Mouse (Mus musculus): ENCODE results near the gene Tpcn1.

The Tpcn1 gene

DNA sequence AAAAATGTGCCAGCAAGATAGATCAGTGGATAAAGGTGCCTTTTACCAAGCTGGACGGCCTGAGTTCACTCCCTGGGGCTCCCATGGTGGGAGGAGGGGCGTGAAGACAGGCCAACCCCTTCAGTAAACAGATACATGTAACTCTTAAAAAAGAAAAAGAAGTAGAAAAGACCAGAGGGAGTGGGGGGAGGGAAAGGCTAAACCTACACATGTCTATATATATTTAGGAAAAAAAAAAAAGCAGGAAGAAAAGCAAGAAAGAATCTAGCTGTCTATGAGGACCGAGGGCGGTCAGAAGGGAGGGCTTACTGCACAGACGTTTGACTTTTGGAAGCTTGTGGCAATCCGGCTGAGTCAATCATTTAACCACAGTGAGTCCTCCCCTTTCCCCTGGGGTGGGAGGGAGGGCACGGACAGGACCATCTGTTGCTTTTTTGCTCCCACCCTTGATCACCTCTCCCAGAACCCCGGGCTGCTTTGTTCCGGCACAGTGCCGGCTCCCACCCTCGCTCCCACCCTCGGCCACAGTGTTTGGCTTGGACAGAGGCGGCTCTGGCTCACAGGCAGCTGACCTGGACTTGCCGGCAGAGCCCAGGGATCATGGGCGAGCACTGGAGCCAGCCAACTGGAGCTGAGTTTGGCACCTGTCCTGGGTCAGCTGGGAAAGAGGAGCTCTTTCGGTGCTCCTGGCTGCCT, 27.7 kb downstream of the Tpcn1 start:
- DNase-seq (ENCODE audit: extremely low read depth, low read depth), result no peak

GRCm38 (mm10) chr5:120560129-120560615, 28.3 kb downstream of the Tpcn1 start:
- DNase-seq (ENCODE audit: extremely low read depth, low read depth), result no peak

DNA sequence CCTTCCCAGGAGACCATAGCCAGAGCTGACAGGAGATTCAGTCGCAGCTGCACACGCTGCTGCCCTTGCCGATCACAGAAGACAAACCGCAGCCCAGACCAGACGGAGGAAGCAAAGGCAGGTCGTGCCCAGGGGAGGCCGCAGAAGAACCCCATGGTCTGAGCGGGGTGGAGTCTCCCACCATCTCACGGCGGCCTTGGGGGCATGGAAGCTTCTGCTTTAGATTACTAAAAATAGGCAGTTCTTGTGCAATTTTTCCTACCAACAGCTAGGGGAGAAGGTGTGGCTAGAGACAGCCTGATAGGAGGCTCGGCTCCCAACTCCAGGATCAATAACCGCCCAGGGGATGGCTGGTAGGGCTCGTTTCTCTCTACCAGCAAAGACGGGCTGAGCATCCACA, 29.7 kb downstream of the Tpcn1 start:
- DNase-seq (ENCODE audit: extremely low read depth, low read depth), result no peak

DNA sequence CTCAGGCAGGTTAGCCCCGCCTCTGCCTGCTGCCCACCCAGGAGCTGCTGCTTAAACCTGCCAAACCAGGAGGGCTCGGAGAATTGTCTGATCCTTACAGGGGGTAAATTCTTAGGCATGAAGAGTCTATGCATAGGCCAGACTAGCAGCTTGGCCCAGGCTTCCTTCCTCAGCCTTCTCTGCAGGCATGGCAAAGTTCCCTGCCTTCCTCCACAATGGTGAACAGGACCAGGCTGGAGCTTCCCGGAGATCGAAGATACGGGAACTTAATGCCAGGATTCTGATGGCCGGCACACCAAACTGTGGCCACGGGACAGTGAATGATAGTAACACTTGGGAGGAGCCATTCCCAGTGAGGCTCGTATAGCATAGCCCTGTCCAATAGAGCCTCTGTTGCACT, 30.4 kb downstream of the Tpcn1 start:
- no peak for DNase-seq (ENCODE audit: extremely low read depth, low read depth)

DNA sequence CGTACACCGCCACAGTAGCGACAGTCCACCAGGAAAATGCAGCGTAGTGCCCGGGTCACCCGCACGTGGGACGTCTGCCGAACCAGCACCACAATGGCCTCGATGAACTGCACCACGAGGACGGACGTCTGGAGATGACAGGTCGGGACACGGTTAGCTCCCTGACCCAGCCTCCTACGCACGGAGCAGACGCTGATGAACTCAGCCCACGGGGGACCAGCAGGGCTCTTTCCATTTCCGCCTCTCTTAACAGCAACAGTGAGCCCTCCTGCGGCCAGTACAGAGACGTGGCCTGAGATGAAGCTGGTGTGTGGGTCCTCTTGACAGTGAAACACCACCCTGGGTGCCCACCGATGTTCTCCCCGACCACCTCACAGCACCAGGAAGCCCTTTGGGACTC, 32.6 kb downstream of the Tpcn1 start:
- DNase-seq (ENCODE audit: extremely low read depth, low read depth), result no peak

- DNase-seq (ENCODE audit: extremely low read depth, low read depth), result no peak
Observed at GRCm38 (mm10) chr5:120550673-120551072, 37.8 kb downstream of the Tpcn1 start.

DNA sequence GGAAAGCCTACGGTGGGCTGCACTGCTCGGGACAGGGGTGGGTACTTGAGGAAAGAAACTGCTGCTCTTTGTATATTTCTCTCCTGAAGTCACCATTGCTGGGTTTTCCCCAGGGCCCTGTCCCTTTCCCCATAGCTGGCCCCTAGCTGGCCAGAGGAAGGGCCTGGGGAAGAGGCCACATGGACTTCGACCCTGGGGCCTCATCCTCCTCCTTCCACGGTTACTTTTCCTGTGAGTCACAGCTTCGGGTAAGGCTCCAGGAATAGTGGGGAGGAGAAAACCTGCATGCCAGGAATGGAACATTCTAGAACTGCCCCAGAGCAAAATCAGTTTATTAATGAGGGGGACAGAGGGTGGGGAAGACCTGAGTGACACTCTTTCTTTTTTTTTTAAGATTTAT, 38.3 kb downstream of the Tpcn1 start:
- no peak for DNase-seq (ENCODE audit: extremely low read depth, low read depth)

DNA sequence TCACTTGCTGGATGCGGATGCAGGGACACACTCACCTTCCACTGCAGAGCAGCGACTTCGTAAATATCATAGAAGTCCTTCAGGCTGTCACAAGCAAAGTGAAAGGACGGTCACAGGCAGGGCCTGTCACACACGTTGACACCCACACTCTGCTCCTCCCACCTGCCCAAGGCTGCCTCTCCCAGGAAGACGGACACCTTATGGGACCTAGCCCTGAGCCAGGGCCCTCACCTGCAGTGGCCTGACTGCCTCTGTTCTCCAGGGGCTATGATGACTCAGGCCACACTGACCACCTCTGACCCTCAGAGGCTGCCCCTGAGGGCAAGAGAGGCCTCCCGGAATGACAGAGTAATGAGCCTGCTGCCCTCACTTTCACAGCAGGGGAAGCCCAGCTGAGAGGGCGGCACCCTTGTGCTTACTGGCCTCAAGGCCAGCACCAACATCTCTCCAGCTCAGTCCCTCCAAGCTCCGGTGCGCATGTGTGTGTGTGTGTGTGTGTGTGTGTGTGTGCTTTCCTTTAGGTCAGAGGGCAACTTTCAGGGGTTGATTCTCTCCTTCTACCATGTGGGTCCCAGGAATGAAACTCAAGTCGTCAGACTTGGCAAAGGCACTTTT, 40.1 kb downstream of the Tpcn1 start:
- DNase-seq (ENCODE audit: extremely low read depth, low read depth), result no peak

DNA sequence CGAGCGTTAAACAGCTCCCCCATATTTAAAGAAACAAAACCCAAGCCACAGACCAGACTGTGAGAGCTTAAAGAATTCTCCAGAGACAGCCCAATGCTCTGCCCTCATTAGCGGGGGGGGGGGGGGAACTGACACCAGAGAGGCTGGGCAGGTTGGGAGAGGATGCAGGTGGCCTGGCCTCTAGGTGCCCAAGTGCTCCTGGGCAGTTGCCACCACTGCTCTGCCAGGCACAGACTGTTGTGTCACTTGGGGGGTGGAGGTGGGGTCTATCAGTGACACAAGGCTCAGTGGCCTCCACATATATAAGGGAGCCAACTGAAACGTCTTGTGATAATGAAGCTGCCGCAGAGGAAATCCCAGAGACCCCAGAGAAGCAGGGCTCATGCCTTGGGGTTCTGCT, 51.8 kb downstream of the Tpcn1 start:
- no peak for DNase-seq (ENCODE audit: extremely low read depth, low read depth)

DNA sequence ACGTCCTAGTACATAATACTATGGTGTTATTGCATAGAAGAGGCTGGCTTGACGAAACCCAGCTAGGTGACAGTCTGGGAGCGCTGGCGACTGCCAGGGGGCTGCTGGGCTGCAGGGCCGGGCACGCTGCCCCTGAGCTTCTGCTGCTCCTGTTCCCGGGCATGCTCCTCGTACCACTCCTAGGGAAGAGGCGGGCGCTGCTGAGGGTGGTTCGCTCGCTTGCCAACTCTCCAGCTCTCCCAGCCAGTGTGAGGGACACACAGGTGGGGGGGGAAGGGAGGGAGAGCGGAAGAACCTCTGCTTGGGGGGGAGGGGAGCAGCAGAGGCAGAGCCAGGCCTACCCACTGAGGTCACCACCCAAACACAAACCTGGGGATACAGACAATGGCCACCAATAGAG, 52.4 kb downstream of the Tpcn1 start:
- no peak for DNase-seq (ENCODE audit: extremely low read depth, low read depth)

GRCm38 (mm10) chr5:120534686-120535075, 53.8 kb downstream of the Tpcn1 start:
- DNase-seq (ENCODE audit: extremely low read depth, low read depth), result no peak

GRCm38 (mm10) chr5:120534071-120534685, 54.3 kb downstream of the Tpcn1 start:
- DNase-seq (ENCODE audit: extremely low read depth, low read depth), result no peak

- no peak for DNase-seq (ENCODE audit: extremely low read depth, low read depth)
Observed at GRCm38 (mm10) chr5:120531631-120532030, 56.8 kb downstream of the Tpcn1 start.

- no peak for DNase-seq (ENCODE audit: extremely low read depth, low read depth)
Observed at GRCm38 (mm10) chr5:120527296-120527964, 61.0 kb downstream of the Tpcn1 start.

DNA sequence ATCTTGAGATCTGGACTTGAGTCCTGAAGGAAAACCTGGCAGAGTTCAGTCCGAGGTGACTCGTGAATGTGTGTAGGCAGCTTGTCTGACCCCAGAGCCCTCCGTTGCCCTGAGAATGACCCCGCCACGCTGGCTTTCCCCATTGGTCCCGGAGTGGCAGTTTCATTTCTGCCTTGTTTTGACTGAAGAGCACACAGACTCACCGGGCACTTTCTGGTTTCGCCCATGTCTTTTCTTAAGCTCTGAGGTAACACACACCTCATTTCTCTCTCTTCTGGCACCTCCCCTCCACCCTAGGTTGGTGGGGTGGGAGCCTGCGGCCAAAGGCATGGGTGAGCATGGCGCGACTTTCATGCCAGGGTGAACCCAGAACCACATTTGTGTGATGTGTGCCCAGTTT, 62.2 kb downstream of the Tpcn1 start:
- DNase-seq (ENCODE audit: extremely low read depth, low read depth), result no peak

DNA sequence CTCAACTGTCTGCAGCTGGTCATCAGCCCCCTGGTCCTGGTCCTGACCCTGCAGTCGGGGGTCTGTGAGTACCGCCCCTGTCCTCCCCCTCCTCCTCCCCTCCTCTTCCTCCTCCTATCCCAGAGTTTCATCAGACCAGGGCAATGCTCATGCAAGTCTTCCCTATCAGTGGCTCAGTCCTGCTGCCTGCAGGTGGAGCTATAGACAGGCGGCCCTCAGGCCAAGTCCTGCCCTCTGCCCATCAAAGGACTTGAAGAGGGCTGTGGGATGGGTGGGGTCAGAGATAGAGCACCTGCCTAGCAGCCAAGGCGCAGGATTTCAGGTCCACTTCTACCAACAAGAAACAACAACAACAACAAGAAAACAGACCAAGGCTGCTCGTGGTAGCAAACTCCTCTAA, 62.7 kb downstream of the Tpcn1 start:
- DNase-seq (ENCODE audit: extremely low read depth, low read depth), result no peak

- DNase-seq (ENCODE audit: extremely low read depth, low read depth), result no peak
Observed at GRCm38 (mm10) chr5:120524736-120525135, 63.7 kb downstream of the Tpcn1 start.

DNA sequence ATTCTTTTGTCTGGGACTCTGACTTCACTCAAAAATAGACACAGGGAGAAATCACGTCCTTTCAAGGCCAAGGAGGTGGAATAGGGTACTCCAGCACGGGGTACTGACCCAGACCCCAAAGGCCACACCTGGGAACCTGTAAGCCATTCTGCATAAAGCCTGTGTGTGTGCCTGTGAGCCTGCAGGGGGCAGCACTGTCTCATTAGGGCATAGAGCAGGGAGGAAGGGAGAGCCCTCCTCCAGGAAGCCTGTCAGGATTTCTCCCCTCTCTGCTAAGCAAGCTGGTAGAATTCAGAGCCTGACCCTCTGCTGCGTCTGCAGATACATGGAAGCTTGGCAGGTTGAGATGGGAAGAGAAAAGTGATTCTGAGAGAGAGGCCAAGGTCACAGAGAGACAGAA, 65.8 kb downstream of the Tpcn1 start:
- DNase-seq (ENCODE audit: extremely low read depth, low read depth), result no peak

GRCm38 (mm10) chr5:120517552-120517951, 70.9 kb downstream of the Tpcn1 start:
- DNase-seq (ENCODE audit: extremely low read depth, low read depth), result no peak

DNA sequence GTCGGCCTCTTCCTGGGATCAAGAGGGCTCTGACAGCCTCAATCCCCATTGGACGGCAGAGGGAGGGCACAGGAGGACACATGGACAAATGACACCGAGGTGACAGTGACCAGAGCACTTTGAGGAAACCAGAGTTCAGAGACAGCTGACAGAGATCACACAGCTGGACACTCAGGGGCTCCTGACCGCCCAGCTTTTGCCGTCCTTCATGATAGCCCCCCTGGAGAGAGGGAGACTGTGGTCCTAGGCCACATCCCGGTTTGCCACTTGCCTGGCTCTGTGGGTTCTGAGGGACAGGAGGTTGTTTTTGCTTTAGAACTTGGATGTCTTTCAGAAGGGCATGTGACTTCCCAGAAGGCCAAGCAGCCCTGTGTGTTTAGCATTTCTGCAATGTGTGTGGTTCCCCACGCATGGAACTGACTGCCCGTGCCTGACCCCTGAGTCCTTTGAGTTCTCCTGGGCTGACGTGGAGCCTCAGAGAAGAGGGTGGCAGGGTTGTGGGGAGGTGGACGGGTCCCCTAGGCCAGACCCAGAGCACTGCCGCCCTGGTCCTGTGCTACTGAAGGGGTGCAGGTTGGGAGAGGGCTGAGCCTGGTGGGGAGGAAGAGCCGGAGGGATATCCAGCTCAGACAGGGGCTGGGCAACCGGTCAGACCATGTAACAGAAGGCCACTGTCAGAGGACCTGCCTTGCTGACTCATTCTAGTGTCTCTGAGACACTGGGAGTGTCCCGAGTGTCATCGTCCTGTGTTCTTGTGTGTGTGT, 72.1 kb downstream of the Tpcn1 start:
- DNase-seq (ENCODE audit: extremely low read depth, low read depth), result no peak

- no peak for DNase-seq (ENCODE audit: extremely low read depth, low read depth)
Observed at GRCm38 (mm10) chr5:120515451-120515850, 73.0 kb downstream of the Tpcn1 start.
